Mouse (Mus musculus) ES-E14 (cell line): ENCODE measurements at regions not wholly inside any gene's neighbourhood (a gene's known extent, or its start where the extent isn't known, plus 50 kb on each side); places are given as distances from the start of the nearest gene placed in this dataset.

Experiments
- DNase-seq: peaks from one replicate; pipeline ENCODE4 v3.0.0-alpha.2; 2013; ENCODE audit warnings: low read depth, low spot score
- H3K27ac ChIP-seq: 2 replicates; pipeline ENCODE4 v1.5.1; 2012; ENCODE audit warnings: low read depth, mild to moderate bottlenecking, low read length, moderate library complexity, mixed read lengths; ENCODE audit not compliant: poor library complexity, insufficient read depth, severe bottlenecking
- H3K36me3 ChIP-seq: 2 replicates; pipeline ENCODE4 v1.6.1; 2012; ENCODE audit warnings: mild to moderate bottlenecking, low read length, moderate library complexity, mixed read lengths; ENCODE audit not compliant: control insufficient read depth, poor library complexity, insufficient read depth, severe bottlenecking
- H3K4me1 ChIP-seq, 2 experiments: fragments of 150-350 bp in 1 of 2; sonication (generic) in 1 of 2; 2 replicates each; pipeline ENCODE4 v1.6.1; 2012; ENCODE audit warnings: low read length in 2 of 2, mild to moderate bottlenecking in 1 of 2, mixed read lengths in 1 of 2; ENCODE audit not compliant: control insufficient read depth in 2 of 2, insufficient read depth in 2 of 2, poor library complexity in 1 of 2
- H3K4me3 ChIP-seq, 2 experiments: fragments of 150-350 bp in 1 of 2; sonication (generic) in 1 of 2; 2 replicates each; pipeline ENCODE4 v1.5.1; 2012; ENCODE audit warnings: low read length in 2 of 2, low read depth in 1 of 2, mild to moderate bottlenecking in 1 of 2, mixed read lengths in 1 of 2; ENCODE audit not compliant: insufficient read depth in 1 of 2, poor library complexity in 1 of 2, severe bottlenecking in 1 of 2
- H3K9ac ChIP-seq: 2 replicates; pipeline ENCODE4 v1.6.1; 2012; ENCODE audit warnings: low read depth, mild to moderate bottlenecking, low read length, mixed read lengths; ENCODE audit not compliant: poor library complexity, insufficient read depth, severe bottlenecking
- H3K9me3 ChIP-seq: fragments of 150-350 bp; sonication (generic); 2 replicates; pipeline ENCODE4 v1.6.1; 2012; ENCODE audit warnings: low read depth, mild to moderate bottlenecking, low read length; ENCODE audit not compliant: control insufficient read depth, insufficient read depth
- CHD2 ChIP-seq: IDR thresholded peaks from 2 replicates; pipeline ENCODE4 v1.6.1; 2014; ENCODE audit warnings: mild to moderate bottlenecking, low read depth, low read length, inconsistent platforms
- HCFC1 ChIP-seq: IDR thresholded peaks from 2 replicates; pipeline ENCODE4 v1.6.1; 2012; ENCODE audit warnings: low read length, inconsistent platforms, borderline replicate concordance; ENCODE audit not compliant: insufficient read depth
- MAFK ChIP-seq: IDR thresholded peaks from 2 replicates; pipeline ENCODE4 v1.6.1; 2014; ENCODE audit warnings: mild to moderate bottlenecking, low read depth, low read length, inconsistent platforms; ENCODE audit not compliant: insufficient read depth
- ZC3H11A ChIP-seq: IDR thresholded peaks from 2 replicates; pipeline ENCODE4 v1.6.1; 2012; ENCODE audit warnings: low read depth, mild to moderate bottlenecking, inconsistent platforms, low read length, borderline replicate concordance
- ZNF384 ChIP-seq: IDR thresholded peaks from 2 replicates; pipeline ENCODE4 v1.6.1; 2012; ENCODE audit warnings: low read depth, low read length, inconsistent platforms
- in situ Hi-C, 2 experiments: fragments of 600-800 bp; cut with MboI; formaldehyde crosslinking; loops; one replicate each; pipeline ENCODE4 v1.15.1; 2025; ENCODE audit warnings: low sequenced_read_pairs in 2 of 2, inconsistent platforms in 1 of 2; ENCODE audit not compliant: unreplicated experiment in 2 of 2

- in situ Hi-C loops, result no loop called here
Observed at GRCm38 (mm10) chr15:31977563-31977962, 199.5 kb upstream of the Tas2r119 start.

GRCm38 (mm10) chr15:31979961-31980360 lies 197.1 kb upstream of the Tas2r119 start:
- Histone ChIP-seq H3K4me1 (no peaks in the 10 kb centered on the region), H3K9me3 (no peaks in the 10 kb centered on the region), H3K9ac (no peak overlapping the region), H3K4me3 (no peak overlapping the region), H3K36me3 (no peaks in the 10 kb centered on the region), H3K27ac (no peak overlapping the region)
- DNase-seq, result no peak
- TF ChIP-seq MAFK, result no peak
- no peak for TF ChIP-seq ZNF384
- in situ Hi-C loops, result no loop called here

More at GRCm38 (mm10) chr15:31977563-31977962, 199.5 kb upstream of the Tas2r119 start:
- H3K36me3 ChIP-seq, result no peaks in the 10 kb centered on the region
- no peak overlapping the region for H3K27ac ChIP-seq
- no peak for DNase-seq
- H3K4me1 ChIP-seq, result no peaks in the 10 kb centered on the region
- TF ChIP-seq ZNF384, result no peak
- TF ChIP-seq HCFC1, result no peak
- no peak for TF ChIP-seq MAFK
- no peak for TF ChIP-seq ZC3H11A
- H3K4me3 ChIP-seq, result no peak overlapping the region
- no peak overlapping the region for H3K9ac ChIP-seq
- H3K9me3 ChIP-seq, result no peaks in the 10 kb centered on the region

GRCm38 (mm10) chr15:31980791-31981190 lies 196.3 kb upstream of the Tas2r119 start:
- no peaks in the 10 kb centered on the region for H3K4me1 ChIP-seq
- H3K9me3 ChIP-seq, result no peaks in the 10 kb centered on the region
- DNase-seq, result no peak
- H3K4me3 ChIP-seq, result no peak overlapping the region
- no peak for TF ChIP-seq HCFC1
- TF ChIP-seq MAFK, result no peak
- TF ChIP-seq CHD2, result no peak
- TF ChIP-seq ZC3H11A, result no peak
- TF ChIP-seq ZNF384, result no peak
- no peak overlapping the region for H3K9ac ChIP-seq
- in situ Hi-C loops, result no loop called here
- H3K36me3 ChIP-seq, result no peaks in the 10 kb centered on the region
- H3K27ac ChIP-seq, result no peak overlapping the region

- TF ChIP-seq MAFK (no peak), HCFC1 (no peak), ZNF384 (no peak), CHD2 (no peak), ZC3H11A (no peak)
- in situ Hi-C loops, result no loop called here
- Histone ChIP-seq H3K4me1 (no peaks in the 10 kb centered on the region), H3K9ac (no peak overlapping the region), H3K36me3 (no peaks in the 10 kb centered on the region), H3K4me3 (no peak overlapping the region), H3K27ac (no peak overlapping the region), H3K9me3 (no peaks in the 10 kb centered on the region)
- no peak for DNase-seq
Observed at GRCm38 (mm10) chr15:31987291-31987690, 189.8 kb upstream of the Tas2r119 start.

GRCm38 (mm10) chr15:31989093-31989492 lies 188.0 kb upstream of the Tas2r119 start:
- no peak for DNase-seq
- Histone ChIP-seq H3K9ac (no peak overlapping the region), H3K4me1 (no peaks in the 10 kb centered on the region), H3K27ac (no peak overlapping the region), H3K36me3 (no peaks in the 10 kb centered on the region), H3K4me3 (no peak overlapping the region), H3K9me3 (no peaks in the 10 kb centered on the region)
- in situ Hi-C loops, result no loop called here
- TF ChIP-seq ZNF384, result no peak
- TF ChIP-seq CHD2, result no peak
- no peak for TF ChIP-seq ZC3H11A
- TF ChIP-seq HCFC1, result no peak
- no peak for TF ChIP-seq MAFK
